Mouse (Mus musculus) small intestine, adult 2 months (tissue): ENCODE results near the gene Wnk1. TPM values are rescaled to one million over a fixed set of nuclear protein-coding genes. Genes with fewer than 3 reads are reported as not detected.

Experiments
- H3K27ac ChIP-seq: fragments of 200-500 bp; 2 replicates; pipeline ENCODE4 v1.5.1; 2012; ENCODE audit warnings: low read depth, low read length, control low read depth, inconsistent platforms; ENCODE audit not compliant: insufficient read depth
- H3K27me3 ChIP-seq: fragments of 200-500 bp; 2 replicates; pipeline ENCODE4 v1.6.1; 2012; ENCODE audit warnings: mild to moderate bottlenecking, moderate library complexity, low read length, inconsistent platforms; ENCODE audit not compliant: control insufficient read depth, insufficient read depth
- H3K36me3 ChIP-seq: fragments of 200-500 bp; 2 replicates; pipeline ENCODE4 v1.6.1; 2012; ENCODE audit warnings: mild to moderate bottlenecking, low read length, control low read depth, inconsistent platforms; ENCODE audit not compliant: control insufficient read depth, insufficient read depth
- H3K4me1 ChIP-seq: fragments of 200-500 bp; 2 replicates; pipeline ENCODE4 v1.6.1; 2012; ENCODE audit warnings: low read length, inconsistent platforms, mixed read lengths; ENCODE audit not compliant: control insufficient read depth, insufficient read depth, insufficient read length
- H3K4me3 ChIP-seq: fragments of 200-500 bp; 2 replicates; pipeline ENCODE4 v1.5.1; 2012; ENCODE audit warnings: low read depth, mild to moderate bottlenecking, control low read depth, inconsistent platforms, low read length, moderate library complexity
- CTCF ChIP-seq: fragments of 200-500 bp; IDR thresholded peaks from 2 replicates; pipeline ENCODE4 v1.5.1; 2012; ENCODE audit warnings: low read depth, mild to moderate bottlenecking, control low read depth, inconsistent platforms, low read length, moderate library complexity, mixed read lengths; ENCODE audit not compliant: insufficient replicate concordance, insufficient read length; ENCODE audit errors: extremely low read depth
- POLR2A ChIP-seq: fragments of 200-500 bp; IDR thresholded peaks from 2 replicates; pipeline ENCODE4 v1.6.1; 2012; ENCODE audit warnings: low read depth, mild to moderate bottlenecking, control low read depth, inconsistent platforms, low read length, moderate library complexity
- WGBS: fragments of 180-500 bp; shearing (Covaris S2); methylation state at CpG from one replicate; pipeline ENCODE4 v1.1.7; 2018; 5-methylcytosine and 5-hydroxymethylcytosine counted together
- polyA plus RNA-seq: library from polyadenylated mRNA; depleted of rRNA; stranded (reverse); fragments of >200 nt; gene quantifications from 2 replicates; pipeline ENCODE4 v1.2.3, GENCODE M21; 2012

The Wnk1 gene
- polyA plus RNA-seq, 1 experiment, result 33.7 TPM

- Histone ChIP-seq H3K36me3 (no peaks in the 10 kb centered on the region), H3K27ac (peak overlapping the region; percentile 85; the same call in 1 of the 2 replicates), H3K4me1 (no peaks in the 10 kb centered on the region), H3K27me3 (no peaks in the 10 kb centered on the region), H3K4me3 (peak overlapping the region; percentile 54)
- under 1% methylated on average over 24 of the region's 24 CpGs for WGBS
- TF ChIP-seq POLR2A (peak; percentile 44; the same call in 1 of the 2 replicates), CTCF (peak; percentile 46; the same call in 1 of the 2 replicates)
Observed at GRCm38 (mm10) chr6:120039668-120040556, 1.4 kb upstream of the Wnk1 start.

DNA sequence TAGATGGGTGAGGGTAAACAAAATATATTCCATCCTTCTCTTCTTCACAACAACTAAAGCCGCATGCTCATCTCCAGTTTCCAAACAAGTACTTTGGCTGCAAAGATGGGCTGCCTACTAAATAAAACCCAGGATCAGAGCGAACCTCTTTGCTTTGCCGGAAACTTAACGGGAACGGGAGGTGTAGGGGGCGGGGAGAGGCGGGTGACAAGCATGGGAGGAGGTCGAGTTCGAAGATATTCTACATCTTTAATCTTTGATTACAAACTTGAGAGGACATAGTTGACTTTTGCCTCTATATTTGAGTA, 738 bp upstream of the Wnk1 start:
- H3K36me3 ChIP-seq, result no peaks in the 10 kb centered on the region
- H3K27me3 ChIP-seq, result no peaks in the 10 kb centered on the region
- peak overlapping the region; percentile 69 for H3K4me3 ChIP-seq
- H3K27ac ChIP-seq, result peak overlapping the region; percentile 85
- TF ChIP-seq CTCF, result no peak
- TF ChIP-seq POLR2A, result no peak
- WGBS, result under 1% methylated on average over 9 of the region's 9 CpGs
- no peaks in the 10 kb centered on the region for H3K4me1 ChIP-seq

- TF ChIP-seq CTCF (no peak), POLR2A (no peak; the same call in 1 of the 2 replicates)
- Histone ChIP-seq H3K4me1 (no peaks in the 10 kb centered on the region), H3K27me3 (no peaks in the 10 kb centered on the region), H3K4me3 (peak overlapping the region; percentile 88), H3K36me3 (peaks cover 2% of the 10 kb centered on the region; the same call in 1 of the 2 replicates), H3K27ac (peak overlapping the region; percentile 60)
- under 1% methylated on average over 84 of the region's 85 CpGs for WGBS
Observed at GRCm38 (mm10) chr6:120037636-120038365, 671 bp downstream of the Wnk1 start.

- Histone ChIP-seq H3K27ac (peak overlapping the region; percentile 60), H3K36me3 (peaks cover 2% of the 10 kb centered on the region; the same call in 1 of the 2 replicates), H3K4me1 (no peaks in the 10 kb centered on the region), H3K27me3 (no peaks in the 10 kb centered on the region), H3K4me3 (peak overlapping the region; percentile 88)
- TF ChIP-seq CTCF, result peak; percentile 53; the same call in 1 of the 2 replicates
- TF ChIP-seq POLR2A, result no peak; the same call in 1 of the 2 replicates
- WGBS, result under 1% methylated on average over 51 of the region's 51 CpGs
Observed at GRCm38 (mm10) chr6:120037004-120037635, 1.4 kb downstream of the Wnk1 start.

GRCm38 (mm10) chr6:120024577-120024976, 13.9 kb downstream of the Wnk1 start:
- peaks cover 10% of the 10 kb centered on the region for H3K36me3 ChIP-seq
- H3K27me3 ChIP-seq, result no peaks in the 10 kb centered on the region
- H3K4me1 ChIP-seq, result 0 out of 2 replicates have a peak, but pooled peaks cover 2% of the 10 kb centered on the region
- no peak overlapping the region for H3K4me3 ChIP-seq
- TF ChIP-seq CTCF (no peak), POLR2A (no peak)
- no peak overlapping the region for H3K27ac ChIP-seq

DNA sequence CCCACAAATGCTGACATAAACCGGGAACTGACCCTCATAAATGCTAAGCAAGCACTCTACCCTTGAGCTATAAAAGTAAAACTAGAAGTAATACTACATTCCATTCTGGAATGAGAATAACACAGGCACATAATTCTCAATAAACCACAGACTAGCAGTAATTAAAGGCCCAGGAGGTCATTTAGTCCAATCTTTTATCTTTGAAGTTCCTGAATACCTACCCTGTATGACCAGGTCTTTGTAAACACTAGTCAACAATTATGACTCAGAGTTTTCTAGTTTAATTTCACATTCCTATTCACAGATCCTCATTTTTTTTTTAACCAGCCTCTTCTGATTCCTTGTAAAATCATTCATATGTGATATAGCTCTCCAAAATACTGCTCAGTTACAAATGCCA, 14.7 kb downstream of the Wnk1 start:
- Histone ChIP-seq H3K27me3 (no peaks in the 10 kb centered on the region), H3K4me1 (0 out of 2 replicates have a peak, but pooled peaks cover 2% of the 10 kb centered on the region), H3K4me3 (no peak overlapping the region), H3K27ac (no peak overlapping the region), H3K36me3 (peaks cover 6% of the 10 kb centered on the region; the same call in 1 of the 2 replicates)
- no peak for TF ChIP-seq POLR2A
- no peak for TF ChIP-seq CTCF
- WGBS, result 34% methylated on average over 1 of the region's 1 CpGs

DNA sequence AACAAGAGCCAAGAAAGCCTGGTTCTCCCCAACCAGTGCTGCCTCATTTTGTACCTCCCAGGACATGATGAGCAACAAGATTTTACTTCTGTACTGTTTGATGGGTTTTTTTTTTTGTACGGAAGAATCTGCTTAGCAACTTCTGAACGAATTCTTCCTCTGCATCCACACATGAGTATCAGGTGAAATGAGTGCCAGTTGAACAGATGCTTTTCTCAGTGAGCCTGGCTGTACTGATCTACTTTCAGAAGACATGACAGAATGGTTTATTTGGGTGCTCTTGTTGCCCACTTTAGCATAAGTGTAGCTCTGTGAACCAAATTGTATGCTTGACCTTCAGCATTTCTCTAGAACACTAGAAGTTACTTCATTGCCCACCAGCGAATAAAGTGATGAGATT, 16.4 kb downstream of the Wnk1 start:
- H3K27me3 ChIP-seq, result no peaks in the 10 kb centered on the region
- H3K4me1 ChIP-seq, result 0 out of 2 replicates have a peak, but pooled peaks cover 2% of the 10 kb centered on the region
- no peak overlapping the region for H3K27ac ChIP-seq
- no peak overlapping the region for H3K4me3 ChIP-seq
- TF ChIP-seq POLR2A, result no peak
- H3K36me3 ChIP-seq, result peaks cover 5% of the 10 kb centered on the region; the same call in 1 of the 2 replicates
- 86% methylated on average over 3 of the region's 3 CpGs for WGBS
